Mouse (Mus musculus) limb, embryonic 11.5 days (tissue): ENCODE data around the gene Prkar2a. TPM values are rescaled to one million over a fixed set of nuclear protein-coding genes. Genes with fewer than 3 reads are reported as not detected.
A peak's percentile ranks its signal among the peaks of the same experiment; 100 is the strongest.

ENCODE experiments used
- ATAC-seq: fragments of 200-750 bp; cut with Nextera tagmentation; 2 replicates; pipeline ENCODE4 v1.8.0; 2017; ENCODE audit warnings: low read depth; ENCODE audit not compliant: insufficient number of reproducible peaks, low FRiP score, low TSS enrichment
- DNase-seq: peaks from one replicate; pipeline ENCODE4 v3.0.0-alpha.2; 2015; ENCODE audit warnings: low spot score
- H3K27ac ChIP-seq: fragments of 300-500 bp; sonication (generic); replicated peaks from 2 replicates; pipeline ENCODE4 v1.5.1; 2014; ENCODE audit warnings: low read depth, mild to moderate bottlenecking, low read length
- H3K27me3 ChIP-seq: fragments of 300-500 bp; sonication (generic); 2 replicates; pipeline ENCODE4 v1.6.1; 2014; ENCODE audit warnings: mild to moderate bottlenecking, low read length, mixed read lengths; ENCODE audit not compliant: control insufficient read depth, insufficient read depth
- H3K36me3 ChIP-seq: fragments of 300-500 bp; sonication (generic); 2 replicates; pipeline ENCODE4 v1.6.1; 2014; ENCODE audit warnings: mild to moderate bottlenecking, low read length, moderate library complexity, mixed read lengths; ENCODE audit not compliant: control insufficient read depth, insufficient read depth
- H3K4me1 ChIP-seq: fragments of 300-500 bp; sonication (generic); 2 replicates; pipeline ENCODE4 v1.6.1; 2014; ENCODE audit warnings: low read length, mixed read lengths; ENCODE audit not compliant: control insufficient read depth, insufficient read depth
- H3K4me2 ChIP-seq: fragments of 300-500 bp; sonication (generic); 2 replicates; pipeline ENCODE4 v1.6.1; 2014; ENCODE audit warnings: low read depth, mild to moderate bottlenecking, moderate library complexity; ENCODE audit not compliant: severe bottlenecking
- H3K4me3 ChIP-seq: fragments of 300-500 bp; sonication (generic); 2 replicates; pipeline ENCODE4 v1.5.1; 2014; ENCODE audit warnings: low read depth, low read length
- H3K9ac ChIP-seq: fragments of 300-500 bp; sonication (generic); 2 replicates; pipeline ENCODE4 v1.6.1; 2014; ENCODE audit warnings: mild to moderate bottlenecking, low read length
- H3K9me3 ChIP-seq: fragments of 300-500 bp; sonication (generic); 2 replicates; pipeline ENCODE4 v1.6.1; 2016; ENCODE audit warnings: low read length; ENCODE audit not compliant: control insufficient read depth
- WGBS: fragments of 180-500 bp; shearing (Covaris S2); extraction: QIAGEN DNeasy Blood & Tissue Kit; methylation state at CpG from one replicate; pipeline ENCODE4 v1.1.7; 2014; 5-methylcytosine and 5-hydroxymethylcytosine counted together
- polyA plus RNA-seq: library from polyadenylated mRNA; unstranded; fragments of >200 nt; fragmentation: Nextera tagmentation; extraction: Ambion mirVana; gene quantifications from 2 replicates; pipeline ENCODE4 v1.2.1, GENCODE M21; 2014

The Prkar2a gene
- polyA plus RNA-seq, 1 experiment from 2014 or later = 32.5 TPM

DNA sequence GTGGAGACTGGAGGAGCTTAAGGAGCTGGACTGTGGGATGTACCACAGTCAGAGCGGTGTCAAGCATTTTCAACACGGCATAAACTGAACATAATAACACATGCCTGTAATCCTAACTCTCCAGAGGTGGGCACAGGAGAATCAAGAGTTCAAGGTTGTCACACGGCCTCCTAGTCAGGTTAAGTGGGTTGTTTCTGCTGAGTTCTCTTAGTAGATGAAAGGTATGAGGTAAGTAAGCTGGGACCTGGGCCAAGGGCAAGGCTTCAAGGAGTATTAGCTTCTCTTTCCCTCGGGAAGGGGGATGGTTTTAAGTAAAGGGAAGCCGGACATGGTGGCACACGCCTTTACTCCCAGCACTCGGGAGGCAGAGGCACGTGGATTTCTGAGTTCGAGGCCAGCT lies 663 bp upstream of the Prkar2a start:
- no peaks in the 10 kb centered on the region for H3K9me3 ChIP-seq
- H3K9ac ChIP-seq = no peak overlapping the region
- H3K27me3 ChIP-seq = no peaks in the 10 kb centered on the region
- no peak for ATAC-seq
- no peak overlapping the region for H3K27ac ChIP-seq
- WGBS = 90% methylated on average over 9 of the region's 9 CpGs
- no peaks in the 10 kb centered on the region for H3K36me3 ChIP-seq
- no peak overlapping the region for H3K4me3 ChIP-seq
- no peak for DNase-seq
- no peak overlapping the region for H3K4me2 ChIP-seq
- peaks cover 8% of the 10 kb centered on the region; the same call in 1 of the 2 replicates for H3K4me1 ChIP-seq

DNA sequence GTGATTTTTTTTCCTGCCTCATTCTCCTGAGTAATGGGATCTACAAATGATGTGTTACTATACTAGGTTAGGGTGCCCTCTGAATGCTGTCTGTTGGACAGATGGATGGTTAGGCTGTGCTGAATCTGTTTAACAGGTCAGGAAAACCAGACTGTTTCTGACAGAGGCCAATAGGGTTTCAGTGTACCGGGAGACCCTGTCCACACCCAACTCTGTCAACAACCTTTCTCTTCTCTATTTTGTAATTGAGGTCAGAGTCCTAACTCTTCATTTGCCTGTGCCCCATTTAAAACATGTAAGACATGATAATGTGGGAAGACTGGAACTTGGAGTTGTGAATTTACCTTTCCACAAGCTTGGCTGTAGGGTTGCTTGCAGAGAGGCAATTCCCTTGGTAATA lies 879 bp downstream of the Prkar2a start:
- H3K4me2 ChIP-seq = no peak overlapping the region
- no peak overlapping the region for H3K27ac ChIP-seq
- H3K4me1 ChIP-seq = peaks cover 8% of the 10 kb centered on the region; the same call in 1 of the 2 replicates
- H3K27me3 ChIP-seq = no peaks in the 10 kb centered on the region
- no peaks in the 10 kb centered on the region for H3K36me3 ChIP-seq
- ATAC-seq = no peak
- H3K9ac ChIP-seq = no peak overlapping the region
- no peaks in the 10 kb centered on the region for H3K9me3 ChIP-seq
- no peak overlapping the region for H3K4me3 ChIP-seq
- WGBS = 77% methylated on average over 1 of the region's 1 CpGs
- DNase-seq = no peak

DNA sequence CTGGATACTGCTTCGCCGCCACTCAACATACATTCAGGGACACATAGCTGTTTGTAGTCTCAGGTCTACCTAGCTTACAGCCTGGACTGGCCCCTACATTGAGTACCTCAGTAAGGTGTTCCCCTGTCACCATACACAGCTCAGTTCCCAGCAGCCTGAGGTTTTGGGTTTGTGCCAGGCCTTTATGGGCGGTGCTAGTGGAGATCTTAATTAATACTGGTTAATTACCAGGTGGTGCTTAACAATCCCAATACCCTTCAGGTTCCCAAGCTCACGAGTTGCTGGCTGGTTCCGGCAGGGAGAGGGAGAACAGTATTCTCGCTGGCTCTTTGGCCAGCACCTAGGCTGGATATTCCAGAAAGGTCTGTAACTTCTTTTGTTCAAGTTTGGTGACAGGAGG lies 1.8 kb downstream of the Prkar2a start:
- no peak for DNase-seq
- Histone ChIP-seq H3K9me3 (no peaks in the 10 kb centered on the region), H3K9ac (no peak overlapping the region), H3K4me1 (peaks cover 8% of the 10 kb centered on the region; the same call in 1 of the 2 replicates), H3K36me3 (no peaks in the 10 kb centered on the region), H3K4me3 (no peak overlapping the region), H3K27me3 (no peaks in the 10 kb centered on the region), H3K4me2 (no peak overlapping the region), H3K27ac (no peak overlapping the region)
- 85% methylated on average over 6 of the region's 6 CpGs for WGBS
- ATAC-seq = no peak

- Histone ChIP-seq H3K4me3 (peak overlapping the region; percentile 69), H3K36me3 (no peaks in the 10 kb centered on the region), H3K27ac (no peak overlapping the region), H3K4me2 (peak overlapping the region; percentile 91), H3K4me1 (peaks cover 8% of the 10 kb centered on the region; the same call in 1 of the 2 replicates), H3K27me3 (no peaks in the 10 kb centered on the region), H3K9me3 (no peaks in the 10 kb centered on the region), H3K9ac (peak overlapping the region; percentile 74)
- DNase-seq = peak; percentile 24
- 71% methylated on average over 8 of the region's 8 CpGs for WGBS
- ATAC-seq = no peak
These were observed 2.3 kb downstream of the Prkar2a start for GRCm38 (mm10) chr9:108691371-108691770.

DNA sequence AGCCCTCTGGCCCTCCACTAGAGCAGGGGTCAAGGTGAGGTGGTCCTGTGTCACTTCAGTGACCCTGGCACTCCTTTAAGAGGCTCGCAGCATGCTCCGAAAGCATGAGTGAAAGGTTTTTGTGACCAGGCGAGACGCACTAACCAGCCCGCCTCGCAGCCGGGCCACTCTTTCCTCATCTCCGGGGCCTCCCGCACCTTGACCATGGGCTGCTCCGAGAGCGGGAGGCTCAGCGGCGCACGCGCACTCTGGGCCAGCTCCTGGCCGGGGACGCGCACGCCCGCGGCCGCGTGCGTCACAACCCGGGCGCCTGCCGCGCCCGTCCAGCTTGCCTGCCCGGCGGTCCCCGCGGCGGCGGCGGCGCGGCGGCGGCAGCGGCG lies 2.7 kb downstream of the Prkar2a start:
- peak; percentile 88 for DNase-seq
- H3K4me1 ChIP-seq = peaks cover 8% of the 10 kb centered on the region; the same call in 1 of the 2 replicates
- H3K9ac ChIP-seq = peak overlapping the region; percentile 74
- H3K4me3 ChIP-seq = peak overlapping the region; percentile 69
- no peaks in the 10 kb centered on the region for H3K27me3 ChIP-seq
- H3K27ac ChIP-seq = 0 out of 2 replicates have a peak overlapping the region, but pooled peaks have one; percentile 8
- H3K36me3 ChIP-seq = no peaks in the 10 kb centered on the region
- no peaks in the 10 kb centered on the region for H3K9me3 ChIP-seq
- peak; percentile 79 for ATAC-seq
- under 1% methylated on average over 42 of the region's 42 CpGs for WGBS
- H3K4me2 ChIP-seq = peak overlapping the region; percentile 91

GRCm38 (mm10) chr9:108692226-108693041 lies 3.3 kb downstream of the Prkar2a start:
- DNase-seq = peak; percentile 77
- Histone ChIP-seq H3K4me2 (peak overlapping the region; percentile 91), H3K27me3 (no peaks in the 10 kb centered on the region), H3K36me3 (no peaks in the 10 kb centered on the region), H3K9me3 (no peaks in the 10 kb centered on the region), H3K4me1 (peaks cover 8% of the 10 kb centered on the region; the same call in 1 of the 2 replicates), H3K9ac (peak overlapping the region; percentile 74), H3K27ac (0 out of 2 replicates have a peak overlapping the region, but pooled peaks have one; percentile 8), H3K4me3 (peak overlapping the region; percentile 69)
- WGBS = under 1% methylated on average over 89 of the region's 92 CpGs
- ATAC-seq = peak; percentile 53; the same call in 1 of the 2 replicates

DNA sequence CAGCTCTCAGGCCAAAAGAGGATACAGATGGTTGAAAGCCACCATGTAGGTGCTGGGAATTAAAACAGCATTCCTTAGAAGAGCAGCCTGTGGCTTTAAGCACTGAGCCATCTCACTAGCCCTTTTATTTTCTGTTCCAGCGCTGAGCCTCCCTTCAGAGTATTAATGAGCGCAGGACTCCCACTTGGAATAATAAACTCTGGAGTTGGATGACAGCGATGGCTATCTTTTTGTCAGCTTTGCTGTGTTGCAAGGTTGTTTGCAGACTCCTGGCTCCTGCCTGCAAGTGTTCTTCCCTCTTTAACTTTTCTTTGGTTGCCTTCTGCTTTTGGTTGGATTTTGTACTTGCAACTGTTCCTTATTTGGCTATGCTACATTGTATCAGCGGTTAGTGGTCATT lies 4.8 kb downstream of the Prkar2a start:
- DNase-seq (no peak), ATAC-seq (no peak)
- H3K4me2 ChIP-seq = no peak overlapping the region
- H3K36me3 ChIP-seq = no peaks in the 10 kb centered on the region
- no peak overlapping the region for H3K9ac ChIP-seq
- H3K27me3 ChIP-seq = no peaks in the 10 kb centered on the region
- 87% methylated on average over 4 of the region's 4 CpGs for WGBS
- H3K4me1 ChIP-seq = peaks cover 8% of the 10 kb centered on the region; the same call in 1 of the 2 replicates
- no peak overlapping the region for H3K27ac ChIP-seq
- H3K9me3 ChIP-seq = no peaks in the 10 kb centered on the region
- H3K4me3 ChIP-seq = no peak overlapping the region

- Histone ChIP-seq H3K27me3 (no peaks in the 10 kb centered on the region), H3K9ac (no peak overlapping the region), H3K27ac (no peak overlapping the region), H3K36me3 (no peaks in the 10 kb centered on the region), H3K9me3 (no peaks in the 10 kb centered on the region), H3K4me1 (peaks cover 8% of the 10 kb centered on the region; the same call in 1 of the 2 replicates), H3K4me3 (no peak overlapping the region), H3K4me2 (no peak overlapping the region)
- DNase-seq (no peak), ATAC-seq (no peak)
- WGBS = 79% methylated on average over 1 of the region's 1 CpGs
These were observed 5.4 kb downstream of the Prkar2a start for GRCm38 (mm10) chr9:108694533-108694932.
